Mouse (Mus musculus): ENCODE measurements around the gene Kcnj6. TPM values are rescaled to one million over a fixed set of nuclear protein-coding genes. Genes with fewer than 3 reads are reported as not detected.
"Not testable (repeated sequence)": the region's sequence is repeated elsewhere in the genome, so short reads cannot be mapped to it uniquely, and the experiment has no call there.

The Kcnj6 gene
- polyA plus RNA-seq, 1 experiment from 2014 or later = 0.07 TPM

- no peaks in the 10 kb centered on the region for H3K79me2 ChIP-seq (ENCODE audit: inconsistent target)
- H3K36me3 ChIP-seq (ENCODE audit: inconsistent target) = no peaks in the 10 kb centered on the region
- WGBS (ENCODE audit: missing documents) = 79% methylated on average over 14 of the region's 14 CpGs
- H3K27ac ChIP-seq = no peak overlapping the region
- H3K4me3 ChIP-seq (ENCODE audit: inconsistent target) = no peak overlapping the region
Observed at GRCm38 (mm10) chr16:94850393-94850792, 147.1 kb downstream of the Kcnj6 start.

GRCm38 (mm10) chr16:94845996-94846395, 151.5 kb downstream of the Kcnj6 start:
- H3K27ac ChIP-seq = no peak overlapping the region
- H3K79me2 ChIP-seq (ENCODE audit: inconsistent target) = no peaks in the 10 kb centered on the region
- H3K36me3 ChIP-seq (ENCODE audit: inconsistent target) = no peaks in the 10 kb centered on the region
- WGBS (ENCODE audit: missing documents) = 58% methylated on average over 5 of the region's 5 CpGs
- H3K4me3 ChIP-seq (ENCODE audit: inconsistent target) = no peak overlapping the region

GRCm38 (mm10) chr16:94844769-94845168, 152.7 kb downstream of the Kcnj6 start:
- no peak overlapping the region for H3K4me3 ChIP-seq (ENCODE audit: inconsistent target)
- 40% methylated on average over 4 of the region's 4 CpGs for WGBS (ENCODE audit: missing documents)
- no peaks in the 10 kb centered on the region for H3K79me2 ChIP-seq (ENCODE audit: inconsistent target)
- no peaks in the 10 kb centered on the region for H3K36me3 ChIP-seq (ENCODE audit: inconsistent target)
- no peak overlapping the region for H3K27ac ChIP-seq

- no peak overlapping the region for H3K27ac ChIP-seq
- no peaks in the 10 kb centered on the region for H3K79me2 ChIP-seq (ENCODE audit: inconsistent target)
- WGBS (ENCODE audit: missing documents) = 49% methylated on average over 6 of the region's 6 CpGs
- H3K36me3 ChIP-seq (ENCODE audit: inconsistent target) = no peaks in the 10 kb centered on the region
- H3K4me3 ChIP-seq (ENCODE audit: inconsistent target) = no peak overlapping the region
Observed at GRCm38 (mm10) chr16:94839398-94839797, 158.1 kb downstream of the Kcnj6 start.

- H3K27ac ChIP-seq = no peak overlapping the region
- WGBS (ENCODE audit: missing documents) = 85% methylated on average over 9 of the region's 9 CpGs
- H3K79me2 ChIP-seq (ENCODE audit: inconsistent target) = no peaks in the 10 kb centered on the region
- no peak overlapping the region for H3K4me3 ChIP-seq (ENCODE audit: inconsistent target)
- no peaks in the 10 kb centered on the region for H3K36me3 ChIP-seq (ENCODE audit: inconsistent target)
Observed at GRCm38 (mm10) chr16:94837881-94838280, 159.6 kb downstream of the Kcnj6 start.

- Histone ChIP-seq H3K4me3 (ENCODE audit: inconsistent target) (no peak overlapping the region), H3K79me2 (ENCODE audit: inconsistent target) (no peaks in the 10 kb centered on the region), H3K27ac (no peak overlapping the region), H3K36me3 (ENCODE audit: inconsistent target) (no peaks in the 10 kb centered on the region)
- 94% methylated on average over 9 of the region's 9 CpGs for WGBS (ENCODE audit: missing documents)
Observed at GRCm38 (mm10) chr16:94834502-94834901, 163.0 kb downstream of the Kcnj6 start.

GRCm38 (mm10) chr16:94828166-94828565, 169.3 kb downstream of the Kcnj6 start:
- WGBS (ENCODE audit: missing documents) = 87% methylated on average over 17 of the region's 18 CpGs
- Histone ChIP-seq H3K79me2 (ENCODE audit: inconsistent target) (no peaks in the 10 kb centered on the region), H3K36me3 (ENCODE audit: inconsistent target) (no peaks in the 10 kb centered on the region), H3K27ac (no peak overlapping the region), H3K4me3 (ENCODE audit: inconsistent target) (no peak overlapping the region)

- no peak overlapping the region for H3K27ac ChIP-seq
- WGBS (ENCODE audit: missing documents) = 82% methylated on average over 8 of the region's 8 CpGs
- no peaks in the 10 kb centered on the region for H3K36me3 ChIP-seq (ENCODE audit: inconsistent target)
- H3K4me3 ChIP-seq (ENCODE audit: inconsistent target) = no peak overlapping the region
- no peaks in the 10 kb centered on the region for H3K79me2 ChIP-seq (ENCODE audit: inconsistent target)
Observed at GRCm38 (mm10) chr16:94827092-94827585, 170.4 kb downstream of the Kcnj6 start.

GRCm38 (mm10) chr16:94825274-94825673, 172.2 kb downstream of the Kcnj6 start:
- no peak overlapping the region for H3K4me3 ChIP-seq (ENCODE audit: inconsistent target)
- no peaks in the 10 kb centered on the region for H3K79me2 ChIP-seq (ENCODE audit: inconsistent target)
- H3K36me3 ChIP-seq (ENCODE audit: inconsistent target) = no peaks in the 10 kb centered on the region
- WGBS (ENCODE audit: missing documents) = 90% methylated on average over 6 of the region's 6 CpGs
- no peak overlapping the region for H3K27ac ChIP-seq

GRCm38 (mm10) chr16:94822611-94823010, 174.9 kb downstream of the Kcnj6 start:
- WGBS (ENCODE audit: missing documents) = 91% methylated on average over 5 of the region's 5 CpGs
- no peak overlapping the region for H3K4me3 ChIP-seq (ENCODE audit: inconsistent target)
- no peaks in the 10 kb centered on the region for H3K79me2 ChIP-seq (ENCODE audit: inconsistent target)
- no peak overlapping the region for H3K27ac ChIP-seq
- H3K36me3 ChIP-seq (ENCODE audit: inconsistent target) = no peaks in the 10 kb centered on the region

- Histone ChIP-seq H3K36me3 (ENCODE audit: inconsistent target) (no peaks in the 10 kb centered on the region), H3K27ac (no peak overlapping the region), H3K79me2 (ENCODE audit: inconsistent target) (no peaks in the 10 kb centered on the region), H3K4me3 (ENCODE audit: inconsistent target) (no peak overlapping the region)
- WGBS (ENCODE audit: missing documents) = 77% methylated on average over 11 of the region's 11 CpGs
Observed at GRCm38 (mm10) chr16:94821610-94822009, 175.9 kb downstream of the Kcnj6 start.

- no peaks in the 10 kb centered on the region for H3K36me3 ChIP-seq (ENCODE audit: inconsistent target)
- no peak overlapping the region for H3K4me3 ChIP-seq (ENCODE audit: inconsistent target)
- 33% methylated on average over 6 of the region's 6 CpGs for WGBS (ENCODE audit: missing documents)
- H3K27ac ChIP-seq = no peak overlapping the region
- H3K79me2 ChIP-seq (ENCODE audit: inconsistent target) = no peaks in the 10 kb centered on the region
Observed at GRCm38 (mm10) chr16:94816391-94816790, 181.1 kb downstream of the Kcnj6 start.

GRCm38 (mm10) chr16:94815891-94816290, 181.6 kb downstream of the Kcnj6 start:
- Histone ChIP-seq H3K36me3 (ENCODE audit: inconsistent target) (no peaks in the 10 kb centered on the region), H3K4me3 (ENCODE audit: inconsistent target) (no peak overlapping the region), H3K27ac (no peak overlapping the region), H3K79me2 (ENCODE audit: inconsistent target) (no peaks in the 10 kb centered on the region)
- WGBS (ENCODE audit: missing documents) = 86% methylated on average over 6 of the region's 6 CpGs

GRCm38 (mm10) chr16:94809286-94809685, 188.2 kb downstream of the Kcnj6 start:
- not testable (repeated sequence) for H3K79me2 ChIP-seq (ENCODE audit: inconsistent target); H3K36me3 ChIP-seq (ENCODE audit: inconsistent target); H3K27ac ChIP-seq; H3K4me3 ChIP-seq (ENCODE audit: inconsistent target)
- WGBS (ENCODE audit: missing documents) = 18% methylated on average over 1 of the region's 1 CpGs

- no peaks in the 10 kb centered on the region for H3K79me2 ChIP-seq (ENCODE audit: inconsistent target)
- 97% methylated on average over 6 of the region's 12 CpGs for WGBS (ENCODE audit: missing documents)
- no peak overlapping the region for H3K4me3 ChIP-seq (ENCODE audit: inconsistent target)
- no peaks in the 10 kb centered on the region for H3K36me3 ChIP-seq (ENCODE audit: inconsistent target)
- H3K27ac ChIP-seq = no peak overlapping the region
Observed at GRCm38 (mm10) chr16:94798241-94798640, 199.3 kb downstream of the Kcnj6 start.

- WGBS (ENCODE audit: missing documents) = 71% methylated on average over 5 of the region's 6 CpGs
- Histone ChIP-seq H3K79me2 (ENCODE audit: inconsistent target) (no peaks in the 10 kb centered on the region), H3K36me3 (ENCODE audit: inconsistent target) (no peaks in the 10 kb centered on the region), H3K27ac (no peak overlapping the region), H3K4me3 (ENCODE audit: inconsistent target) (no peak overlapping the region)
Observed at GRCm38 (mm10) chr16:94797366-94797765, 200.1 kb downstream of the Kcnj6 start.
